Mouse (Mus musculus): ENCODE results near the gene Drosha. TPM values are rescaled to one million over a fixed set of nuclear protein-coding genes. Genes with fewer than 3 reads are reported as not detected.
"Not testable (repeated sequence)": the region's sequence is repeated elsewhere in the genome, so short reads cannot be mapped to it uniquely, and the experiment has no call there.

The Drosha gene
- polyA plus RNA-seq, 1 experiment from 2014 or later: 77.9 TPM

DNA sequence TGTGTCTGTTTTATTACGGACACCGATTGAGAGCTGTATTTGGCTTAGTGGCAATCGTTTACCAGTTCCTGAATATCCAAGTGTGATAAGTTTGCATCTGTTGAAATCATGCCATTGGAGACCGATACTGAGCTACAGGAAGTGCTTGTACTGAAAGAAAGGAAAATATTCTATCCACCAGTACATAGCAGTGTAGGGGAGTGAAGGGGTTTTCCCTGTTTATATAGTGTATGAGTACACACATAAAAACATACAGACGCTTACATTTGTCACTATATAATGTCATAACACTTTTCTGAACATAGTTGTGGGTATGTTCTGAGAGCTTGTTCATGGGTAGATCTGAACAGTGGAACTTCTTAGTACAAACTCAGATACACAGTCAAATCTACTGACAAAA, 106.9 kb downstream of the Drosha start:
- Histone ChIP-seq H3K36me3 (peaks cover 76% of the 10 kb centered on the region), H3K4me3 (no peak overlapping the region), H3K27me3 (ENCODE audit: low read depth, poor library complexity, severe bottlenecking) (peaks cover 6% of the 10 kb centered on the region), H3K4me1 (no peaks in the 10 kb centered on the region), H3K27ac (replicated peaks) (no peak overlapping the region), H3K9me3 (replicated peaks) (no peaks in the 10 kb centered on the region)
- WGBS: 89% methylated on average over 5 of the region's 5 CpGs
- no peak for DNase-seq (ENCODE audit: low spot score)

DNA sequence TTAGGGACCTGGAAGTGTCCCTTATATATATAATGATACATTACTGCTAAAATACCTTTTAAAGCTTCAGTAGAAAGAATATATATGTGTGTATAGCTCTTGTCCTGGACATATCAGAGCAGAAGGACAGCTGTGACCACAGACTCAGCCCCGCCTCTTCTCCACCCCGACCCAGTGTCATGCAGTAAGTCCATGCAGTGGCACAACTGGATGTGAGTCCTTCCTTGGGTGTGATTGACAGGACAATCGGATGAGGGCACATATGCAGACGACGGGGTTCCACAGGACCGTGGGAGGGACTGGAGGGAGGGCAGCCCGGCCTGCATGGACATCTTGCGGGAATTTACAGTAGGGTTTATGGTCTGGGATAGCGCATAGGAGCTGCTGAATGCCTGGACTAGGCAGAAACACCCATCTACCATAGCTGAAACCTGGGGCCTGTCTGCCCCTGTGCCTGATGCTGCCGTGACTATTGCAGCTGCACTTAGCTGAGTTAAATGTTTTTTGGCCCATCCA, 111.7 kb downstream of the Drosha start:
- Histone ChIP-seq H3K4me3 (no peak overlapping the region), H3K36me3 (peaks cover 40% of the 10 kb centered on the region), H3K4me1 (peaks cover 12% of the 10 kb centered on the region), H3K27me3 (ENCODE audit: low read depth, poor library complexity, severe bottlenecking) (peaks cover 46% of the 10 kb centered on the region), H3K27ac (replicated peaks) (no peak overlapping the region), H3K9me3 (replicated peaks) (peaks cover 5% of the 10 kb centered on the region; the same call in 1 of the 2 replicates)
- DNase-seq (ENCODE audit: low spot score): no peak
- 95% methylated on average over 10 of the region's 10 CpGs for WGBS

- 92% methylated on average over 3 of the region's 3 CpGs for WGBS
- peaks cover 49% of the 10 kb centered on the region for H3K27me3 ChIP-seq (ENCODE audit: low read depth, poor library complexity, severe bottlenecking)
- H3K4me1 ChIP-seq: peaks cover 22% of the 10 kb centered on the region
- DNase-seq (ENCODE audit: low spot score); H3K9me3 ChIP-seq (replicated peaks); H3K27ac ChIP-seq (replicated peaks); H3K4me3 ChIP-seq: not testable (repeated sequence)
- peaks cover 31% of the 10 kb centered on the region for H3K36me3 ChIP-seq
These were observed 112.7 kb downstream of the Drosha start for GRCm38 (mm10) chr15:12937326-12937725.

DNA sequence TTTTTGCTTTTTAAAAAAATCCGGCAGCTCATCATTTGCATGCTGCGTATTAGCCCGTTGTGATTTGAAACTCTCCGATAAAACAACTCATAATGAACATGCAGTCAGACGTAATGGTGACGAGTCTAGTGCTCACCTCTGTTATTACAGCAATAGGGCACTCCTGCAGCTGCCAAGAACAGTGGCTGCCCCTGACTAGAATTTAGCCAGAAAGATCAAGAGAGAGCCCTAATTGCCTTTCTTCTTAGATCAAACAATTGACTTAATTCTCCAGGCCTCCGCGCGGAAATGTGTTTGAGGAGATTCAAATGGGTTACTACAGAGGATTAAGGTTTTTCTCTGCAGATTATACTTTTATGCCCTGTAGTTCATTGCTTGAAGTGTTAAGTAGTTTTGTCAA, 116.5 kb downstream of the Drosha start:
- peaks cover 12% of the 10 kb centered on the region for H3K36me3 ChIP-seq
- peaks cover 28% of the 10 kb centered on the region for H3K4me1 ChIP-seq
- no peak overlapping the region for H3K27ac ChIP-seq (replicated peaks)
- WGBS: 47% methylated on average over 9 of the region's 9 CpGs
- no peak for DNase-seq (ENCODE audit: low spot score)
- H3K9me3 ChIP-seq (replicated peaks): peaks cover 5% of the 10 kb centered on the region; the same call in 1 of the 2 replicates
- H3K4me3 ChIP-seq: no peak overlapping the region; the same call in 1 of the 2 replicates
- H3K27me3 ChIP-seq (ENCODE audit: low read depth, poor library complexity, severe bottlenecking): peaks cover 85% of the 10 kb centered on the region

GRCm38 (mm10) chr15:12941651-12942180, 117.1 kb downstream of the Drosha start:
- Histone ChIP-seq H3K4me1 (peaks cover 28% of the 10 kb centered on the region), H3K36me3 (peaks cover 6% of the 10 kb centered on the region; the same call in 1 of the 2 replicates), H3K9me3 (replicated peaks) (peaks cover 5% of the 10 kb centered on the region; the same call in 1 of the 2 replicates), H3K4me3 (peak overlapping the region; percentile 33), H3K27ac (replicated peaks) (0 out of 2 replicates have a peak overlapping the region, but pooled peaks have one; percentile 33), H3K27me3 (ENCODE audit: low read depth, poor library complexity, severe bottlenecking) (peaks cover 83% of the 10 kb centered on the region)
- WGBS: 29% methylated on average over 14 of the region's 14 CpGs
- peak; percentile 44 for DNase-seq (ENCODE audit: low spot score)

DNA sequence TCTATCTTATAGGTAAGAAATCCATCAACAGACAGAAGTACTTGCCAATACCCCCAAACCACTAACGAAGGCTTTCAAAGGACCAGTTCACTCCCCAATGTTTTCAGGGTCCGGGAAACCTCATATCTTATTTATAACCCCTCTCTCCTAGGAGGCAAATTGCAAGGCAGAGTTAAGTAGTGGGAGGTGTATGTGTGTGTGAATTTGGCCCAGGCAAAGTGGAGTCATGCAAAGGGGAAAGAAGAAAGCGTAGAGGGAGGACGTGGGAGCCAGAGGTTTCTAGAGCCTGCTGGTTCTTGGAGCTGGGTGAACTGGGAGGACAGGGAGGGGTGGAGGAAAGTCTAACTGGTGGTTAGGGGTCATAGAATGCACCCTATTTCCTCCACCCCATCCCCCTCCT, 117.8 kb downstream of the Drosha start:
- no peak overlapping the region for H3K4me3 ChIP-seq
- peaks cover 83% of the 10 kb centered on the region for H3K27me3 ChIP-seq (ENCODE audit: low read depth, poor library complexity, severe bottlenecking)
- H3K27ac ChIP-seq (replicated peaks): no peak overlapping the region
- H3K36me3 ChIP-seq: 0 out of 2 replicates have a peak, but pooled peaks cover 4% of the 10 kb centered on the region
- 82% methylated on average over 4 of the region's 4 CpGs for WGBS
- H3K4me1 ChIP-seq: peaks cover 28% of the 10 kb centered on the region
- DNase-seq (ENCODE audit: low spot score): no peak
- H3K9me3 ChIP-seq (replicated peaks): peaks cover 5% of the 10 kb centered on the region; the same call in 1 of the 2 replicates

GRCm38 (mm10) chr15:12958051-12958450, 133.4 kb downstream of the Drosha start:
- DNase-seq (ENCODE audit: low spot score): no peak
- peaks cover 9% of the 10 kb centered on the region for H3K9me3 ChIP-seq (replicated peaks)
- WGBS: 77% methylated on average over 5 of the region's 5 CpGs
- no peak overlapping the region for H3K4me3 ChIP-seq
- no peaks in the 10 kb centered on the region for H3K27me3 ChIP-seq (ENCODE audit: low read depth, poor library complexity, severe bottlenecking)
- H3K27ac ChIP-seq (replicated peaks): no peak overlapping the region
- H3K36me3 ChIP-seq: no peaks in the 10 kb centered on the region
- no peaks in the 10 kb centered on the region for H3K4me1 ChIP-seq

GRCm38 (mm10) chr15:12962179-12962578, 137.6 kb downstream of the Drosha start:
- H3K4me1 ChIP-seq: 0 out of 2 replicates have a peak, but pooled peaks cover 6% of the 10 kb centered on the region
- no peaks in the 10 kb centered on the region for H3K27me3 ChIP-seq (ENCODE audit: low read depth, poor library complexity, severe bottlenecking)
- H3K36me3 ChIP-seq: no peaks in the 10 kb centered on the region
- no peak overlapping the region for H3K4me3 ChIP-seq
- no peak overlapping the region for H3K27ac ChIP-seq (replicated peaks)
- no peaks in the 10 kb centered on the region for H3K9me3 ChIP-seq (replicated peaks)
- no peak for DNase-seq (ENCODE audit: low spot score)
- WGBS: 83% methylated on average over 10 of the region's 10 CpGs

- WGBS: 91% methylated on average over 5 of the region's 5 CpGs
- Histone ChIP-seq H3K36me3 (no peaks in the 10 kb centered on the region), H3K27ac (replicated peaks) (no peak overlapping the region), H3K4me3 (no peak overlapping the region), H3K4me1 (0 out of 2 replicates have a peak, but pooled peaks cover 6% of the 10 kb centered on the region), H3K27me3 (ENCODE audit: low read depth, poor library complexity, severe bottlenecking) (no peaks in the 10 kb centered on the region), H3K9me3 (replicated peaks) (no peaks in the 10 kb centered on the region)
- no peak for DNase-seq (ENCODE audit: low spot score)
These were observed 140.6 kb downstream of the Drosha start for GRCm38 (mm10) chr15:12965209-12965608.

GRCm38 (mm10) chr15:12968815-12969214, 144.2 kb downstream of the Drosha start:
- WGBS: 83% methylated on average over 8 of the region's 8 CpGs

DNA sequence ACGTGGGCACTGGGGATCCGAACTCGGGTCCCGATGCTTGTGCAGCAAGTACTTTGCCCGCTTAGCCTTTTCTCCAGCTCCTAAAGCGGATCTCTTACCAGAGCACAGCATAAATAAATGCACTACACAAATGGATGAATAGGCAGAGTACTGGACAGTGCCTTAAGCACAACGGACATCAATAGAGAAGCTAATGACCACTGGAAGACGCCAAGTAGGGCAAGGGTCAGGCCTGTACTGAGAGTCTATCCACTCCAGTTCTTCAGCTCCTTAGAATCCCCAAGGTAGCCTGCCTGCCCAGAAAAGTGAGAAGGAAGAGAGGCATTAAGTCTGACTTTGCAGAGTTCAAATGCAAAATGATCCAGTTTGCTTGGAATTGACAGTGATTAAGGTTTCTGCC, 147.8 kb downstream of the Drosha start:
- H3K27ac ChIP-seq (replicated peaks): no peak overlapping the region
- H3K9me3 ChIP-seq (replicated peaks): no peaks in the 10 kb centered on the region
- peaks cover 5% of the 10 kb centered on the region; the same call in 1 of the 2 replicates for H3K4me1 ChIP-seq
- DNase-seq (ENCODE audit: low spot score): no peak
- H3K36me3 ChIP-seq: no peaks in the 10 kb centered on the region
- H3K27me3 ChIP-seq (ENCODE audit: low read depth, poor library complexity, severe bottlenecking): no peaks in the 10 kb centered on the region
- H3K4me3 ChIP-seq: no peak overlapping the region
- 88% methylated on average over 8 of the region's 8 CpGs for WGBS

More at GRCm38 (mm10) chr15:12968815-12969214, 144.2 kb downstream of the Drosha start:
- no peak overlapping the region for H3K4me3 ChIP-seq
- H3K4me1 ChIP-seq: peaks cover 6% of the 10 kb centered on the region; the same call in 1 of the 2 replicates
- H3K9me3 ChIP-seq (replicated peaks): no peaks in the 10 kb centered on the region
- DNase-seq (ENCODE audit: low spot score): no peak
- no peaks in the 10 kb centered on the region for H3K36me3 ChIP-seq
- no peak overlapping the region for H3K27ac ChIP-seq (replicated peaks)
- no peaks in the 10 kb centered on the region for H3K27me3 ChIP-seq (ENCODE audit: low read depth, poor library complexity, severe bottlenecking)

Data from midbrain, embryonic 10.5 days (tissue).